Mouse (Mus musculus): ENCODE results near the gene Map3k20. TPM values are rescaled to one million over a fixed set of nuclear protein-coding genes. Genes with fewer than 3 reads are reported as not detected.

Gene Map3k20
- total RNA-seq, 2 experiments from 2014 or later, result 30.5 to 46.9 TPM

- no peak for ATAC-seq (replicated peaks; ENCODE audit: low FRiP score, low TSS enrichment, poor library complexity, severe bottlenecking)
Measured at GRCm38 (mm10) chr2:72269651-72270341, 15.6 kb upstream of the Map3k20 start.

- ATAC-seq (replicated peaks; ENCODE audit: low FRiP score, low TSS enrichment, poor library complexity, severe bottlenecking), result no peak
Measured at GRCm38 (mm10) chr2:72278247-72278873, 7.1 kb upstream of the Map3k20 start.

- no peak for ATAC-seq (replicated peaks; ENCODE audit: low FRiP score, low TSS enrichment, poor library complexity, severe bottlenecking)
Measured at GRCm38 (mm10) chr2:72280524-72280923, 4.9 kb upstream of the Map3k20 start.

GRCm38 (mm10) chr2:72281971-72282370, 3.5 kb upstream of the Map3k20 start:
- ATAC-seq (replicated peaks; ENCODE audit: low FRiP score, low TSS enrichment, poor library complexity, severe bottlenecking), result no peak

- no peak for ATAC-seq (replicated peaks; ENCODE audit: low FRiP score, low TSS enrichment, poor library complexity, severe bottlenecking)
Measured at GRCm38 (mm10) chr2:72282733-72283132, 2.7 kb upstream of the Map3k20 start.

- ATAC-seq (replicated peaks; ENCODE audit: low FRiP score, low TSS enrichment, poor library complexity, severe bottlenecking), result no peak
Measured at GRCm38 (mm10) chr2:72284689-72285088, 748 bp upstream of the Map3k20 start.

GRCm38 (mm10) chr2:72285888-72286661, 638 bp downstream of the Map3k20 start:
- no peak for ATAC-seq (replicated peaks; ENCODE audit: low FRiP score, low TSS enrichment, poor library complexity, severe bottlenecking)

GRCm38 (mm10) chr2:72287142-72287541, 1.7 kb downstream of the Map3k20 start:
- ATAC-seq (replicated peaks; ENCODE audit: low FRiP score, low TSS enrichment, poor library complexity, severe bottlenecking), result peak; percentile 86

- ATAC-seq (replicated peaks; ENCODE audit: low FRiP score, low TSS enrichment, poor library complexity, severe bottlenecking), result no peak
Measured at GRCm38 (mm10) chr2:72288932-72289534, 3.6 kb downstream of the Map3k20 start.

- no peak for ATAC-seq (replicated peaks; ENCODE audit: low FRiP score, low TSS enrichment, poor library complexity, severe bottlenecking)
Measured at GRCm38 (mm10) chr2:72291103-72291502, 5.7 kb downstream of the Map3k20 start.

GRCm38 (mm10) chr2:72292573-72292972, 7.1 kb downstream of the Map3k20 start:
- peak; percentile 43; the same call in 1 of the 2 replicates for ATAC-seq (replicated peaks; ENCODE audit: low FRiP score, low TSS enrichment, poor library complexity, severe bottlenecking)

GRCm38 (mm10) chr2:72294994-72295393, 9.6 kb downstream of the Map3k20 start:
- ATAC-seq (replicated peaks; ENCODE audit: low FRiP score, low TSS enrichment, poor library complexity, severe bottlenecking), result no peak

- ATAC-seq (replicated peaks; ENCODE audit: low FRiP score, low TSS enrichment, poor library complexity, severe bottlenecking), result no peak
Measured at GRCm38 (mm10) chr2:72296984-72297715, 11.7 kb downstream of the Map3k20 start.

- no peak for ATAC-seq (replicated peaks; ENCODE audit: low FRiP score, low TSS enrichment, poor library complexity, severe bottlenecking)
Measured at GRCm38 (mm10) chr2:72297716-72298082, 12.3 kb downstream of the Map3k20 start.

- ATAC-seq (replicated peaks; ENCODE audit: low FRiP score, low TSS enrichment, poor library complexity, severe bottlenecking), result peak; percentile 76; the same call in 1 of the 2 replicates
Measured at GRCm38 (mm10) chr2:72298406-72298805, 13.0 kb downstream of the Map3k20 start.

GRCm38 (mm10) chr2:72301194-72301916, 15.9 kb downstream of the Map3k20 start:
- no peak for ATAC-seq (replicated peaks; ENCODE audit: low FRiP score, low TSS enrichment, poor library complexity, severe bottlenecking)

- ATAC-seq (replicated peaks; ENCODE audit: low FRiP score, low TSS enrichment, poor library complexity, severe bottlenecking), result no peak
Measured at GRCm38 (mm10) chr2:72305738-72306137, 20.3 kb downstream of the Map3k20 start.

GRCm38 (mm10) chr2:72308351-72308750, 22.9 kb downstream of the Map3k20 start:
- no peak for ATAC-seq (replicated peaks; ENCODE audit: low FRiP score, low TSS enrichment, poor library complexity, severe bottlenecking)

GRCm38 (mm10) chr2:72308981-72309380, 23.5 kb downstream of the Map3k20 start:
- ATAC-seq (replicated peaks; ENCODE audit: low FRiP score, low TSS enrichment, poor library complexity, severe bottlenecking), result no peak

All from megakaryocyte-erythroid progenitor cell, adult 5-6 weeks (primary cell).